Mouse (Mus musculus): ENCODE results near the gene Fam160b1. TPM values are rescaled to one million over a fixed set of nuclear protein-coding genes. Genes with fewer than 3 reads are reported as not detected.
A peak's percentile ranks its signal among the peaks of the same experiment; 100 is the strongest.

Fam160b1 gene
- polyA plus RNA-seq, 1 experiment from 2014 or later = 16.6 TPM

GRCm38 (mm10) chr19:57413170-57413569, 52.7 kb downstream of the Fam160b1 start:
- no peak overlapping the region for H3K4me2 ChIP-seq (replicated peaks; ENCODE audit: low read depth, low read length)
- no peak overlapping the region for H3K27ac ChIP-seq (ENCODE audit: low read length)
- H3K4me1 ChIP-seq (ENCODE audit: control insufficient read depth, insufficient read depth, low read length) = peaks cover 12% of the 10 kb centered on the region
- no peaks in the 10 kb centered on the region for H3K9me3 ChIP-seq (ENCODE audit: control insufficient read depth, low read depth, low read length)
- no peak overlapping the region for H3K9ac ChIP-seq (replicated peaks; ENCODE audit: low read depth, low read length)
- H3K36me3 ChIP-seq (ENCODE audit: control insufficient read depth, insufficient read depth, low read length) = no peaks in the 10 kb centered on the region
- no peak overlapping the region for H3K4me3 ChIP-seq (ENCODE audit: low read depth, low read length)
- ATAC-seq (ENCODE audit: insufficient number of reproducible peaks, insufficient read depth, low FRiP score, low read depth) = no peak
- H3K27me3 ChIP-seq (ENCODE audit: control insufficient read depth, insufficient read depth, low read length) = no peaks in the 10 kb centered on the region
- 53% methylated on average over 3 of the region's 3 CpGs for WGBS

GRCm38 (mm10) chr19:57413918-57414317, 53.4 kb downstream of the Fam160b1 start:
- no peaks in the 10 kb centered on the region for H3K36me3 ChIP-seq (ENCODE audit: control insufficient read depth, insufficient read depth, low read length)
- no peak for ATAC-seq (ENCODE audit: insufficient number of reproducible peaks, insufficient read depth, low FRiP score, low read depth)
- H3K27ac ChIP-seq (ENCODE audit: low read length) = no peak overlapping the region
- H3K4me1 ChIP-seq (ENCODE audit: control insufficient read depth, insufficient read depth, low read length) = peaks cover 12% of the 10 kb centered on the region
- H3K4me3 ChIP-seq (ENCODE audit: low read depth, low read length) = no peak overlapping the region
- no peak overlapping the region for H3K9ac ChIP-seq (replicated peaks; ENCODE audit: low read depth, low read length)
- WGBS = 81% methylated on average over 6 of the region's 6 CpGs
- H3K9me3 ChIP-seq (ENCODE audit: control insufficient read depth, low read depth, low read length) = no peaks in the 10 kb centered on the region
- no peaks in the 10 kb centered on the region for H3K27me3 ChIP-seq (ENCODE audit: control insufficient read depth, insufficient read depth, low read length)
- no peak overlapping the region for H3K4me2 ChIP-seq (replicated peaks; ENCODE audit: low read depth, low read length)

- no peak overlapping the region for H3K4me2 ChIP-seq (replicated peaks; ENCODE audit: low read depth, low read length)
- peaks cover 12% of the 10 kb centered on the region for H3K4me1 ChIP-seq (ENCODE audit: control insufficient read depth, insufficient read depth, low read length)
- WGBS = 78% methylated on average over 8 of the region's 8 CpGs
- no peaks in the 10 kb centered on the region for H3K27me3 ChIP-seq (ENCODE audit: control insufficient read depth, insufficient read depth, low read length)
- no peak for ATAC-seq (ENCODE audit: insufficient number of reproducible peaks, insufficient read depth, low FRiP score, low read depth)
- no peak overlapping the region for H3K27ac ChIP-seq (ENCODE audit: low read length)
- H3K36me3 ChIP-seq (ENCODE audit: control insufficient read depth, insufficient read depth, low read length) = no peaks in the 10 kb centered on the region
- H3K9ac ChIP-seq (replicated peaks; ENCODE audit: low read depth, low read length) = no peak overlapping the region
- no peak overlapping the region for H3K4me3 ChIP-seq (ENCODE audit: low read depth, low read length)
- no peaks in the 10 kb centered on the region for H3K9me3 ChIP-seq (ENCODE audit: control insufficient read depth, low read depth, low read length)
These were observed 54.7 kb downstream of the Fam160b1 start for GRCm38 (mm10) chr19:57415031-57415807.

- H3K4me2 ChIP-seq (replicated peaks; ENCODE audit: low read depth, low read length) = peak overlapping the region; percentile 34
- ATAC-seq (ENCODE audit: insufficient number of reproducible peaks, insufficient read depth, low FRiP score, low read depth) = no peak
- H3K9ac ChIP-seq (replicated peaks; ENCODE audit: low read depth, low read length) = no peak overlapping the region
- peak overlapping the region; percentile 7; the same call in 1 of the 2 replicates for H3K4me3 ChIP-seq (ENCODE audit: low read depth, low read length)
- H3K4me1 ChIP-seq (ENCODE audit: control insufficient read depth, insufficient read depth, low read length) = peaks cover 4% of the 10 kb centered on the region; the same call in 1 of the 2 replicates
- H3K27ac ChIP-seq (ENCODE audit: low read length) = no peak overlapping the region
- no peaks in the 10 kb centered on the region for H3K9me3 ChIP-seq (ENCODE audit: control insufficient read depth, low read depth, low read length)
- H3K27me3 ChIP-seq (ENCODE audit: control insufficient read depth, insufficient read depth, low read length) = no peaks in the 10 kb centered on the region
- no peaks in the 10 kb centered on the region for H3K36me3 ChIP-seq (ENCODE audit: control insufficient read depth, insufficient read depth, low read length)
- 20% methylated on average over 17 of the region's 17 CpGs for WGBS
These were observed 57.5 kb downstream of the Fam160b1 start for GRCm38 (mm10) chr19:57417800-57418580.

GRCm38 (mm10) chr19:57423402-57423801, 62.9 kb downstream of the Fam160b1 start:
- no peak overlapping the region for H3K4me2 ChIP-seq (replicated peaks; ENCODE audit: low read depth, low read length)

GRCm38 (mm10) chr19:57425296-57425695, 64.8 kb downstream of the Fam160b1 start:
- Histone ChIP-seq H3K36me3 (ENCODE audit: control insufficient read depth, insufficient read depth, low read length) (no peaks in the 10 kb centered on the region), H3K4me1 (ENCODE audit: control insufficient read depth, insufficient read depth, low read length) (no peaks in the 10 kb centered on the region), H3K4me3 (ENCODE audit: low read depth, low read length) (no peak overlapping the region), H3K27ac (ENCODE audit: low read length) (no peak overlapping the region), H3K9me3 (ENCODE audit: control insufficient read depth, low read depth, low read length) (no peaks in the 10 kb centered on the region), H3K9ac (replicated peaks; ENCODE audit: low read depth, low read length) (no peak overlapping the region), H3K4me2 (replicated peaks; ENCODE audit: low read depth, low read length) (no peak overlapping the region), H3K27me3 (ENCODE audit: control insufficient read depth, insufficient read depth, low read length) (no peaks in the 10 kb centered on the region)
- ATAC-seq (ENCODE audit: insufficient number of reproducible peaks, insufficient read depth, low FRiP score, low read depth) = no peak
- 95% methylated on average over 15 of the region's 15 CpGs for WGBS

More at GRCm38 (mm10) chr19:57423402-57423801, 62.9 kb downstream of the Fam160b1 start:
- Histone ChIP-seq H3K9ac (replicated peaks; ENCODE audit: low read depth, low read length) (no peak overlapping the region), H3K4me3 (ENCODE audit: low read depth, low read length) (no peak overlapping the region), H3K9me3 (ENCODE audit: control insufficient read depth, low read depth, low read length) (no peaks in the 10 kb centered on the region), H3K36me3 (ENCODE audit: control insufficient read depth, insufficient read depth, low read length) (no peaks in the 10 kb centered on the region), H3K4me1 (ENCODE audit: control insufficient read depth, insufficient read depth, low read length) (no peaks in the 10 kb centered on the region), H3K27me3 (ENCODE audit: control insufficient read depth, insufficient read depth, low read length) (no peaks in the 10 kb centered on the region), H3K27ac (ENCODE audit: low read length) (no peak overlapping the region)
- ATAC-seq (ENCODE audit: insufficient number of reproducible peaks, insufficient read depth, low FRiP score, low read depth) = no peak
- WGBS = 19% methylated on average over 3 of the region's 3 CpGs

GRCm38 (mm10) chr19:57426841-57427240, 66.4 kb downstream of the Fam160b1 start:
- Histone ChIP-seq H3K4me3 (ENCODE audit: low read depth, low read length) (no peak overlapping the region), H3K36me3 (ENCODE audit: control insufficient read depth, insufficient read depth, low read length) (no peaks in the 10 kb centered on the region), H3K27me3 (ENCODE audit: control insufficient read depth, insufficient read depth, low read length) (no peaks in the 10 kb centered on the region), H3K9ac (replicated peaks; ENCODE audit: low read depth, low read length) (no peak overlapping the region), H3K27ac (ENCODE audit: low read length) (no peak overlapping the region), H3K4me1 (ENCODE audit: control insufficient read depth, insufficient read depth, low read length) (no peaks in the 10 kb centered on the region), H3K9me3 (ENCODE audit: control insufficient read depth, low read depth, low read length) (no peaks in the 10 kb centered on the region), H3K4me2 (replicated peaks; ENCODE audit: low read depth, low read length) (no peak overlapping the region)
- no peak for ATAC-seq (ENCODE audit: insufficient number of reproducible peaks, insufficient read depth, low FRiP score, low read depth)
- WGBS = 88% methylated on average over 8 of the region's 8 CpGs

- Histone ChIP-seq H3K36me3 (ENCODE audit: control insufficient read depth, insufficient read depth, low read length) (no peaks in the 10 kb centered on the region), H3K4me2 (replicated peaks; ENCODE audit: low read depth, low read length) (no peak overlapping the region), H3K27ac (ENCODE audit: low read length) (no peak overlapping the region), H3K9ac (replicated peaks; ENCODE audit: low read depth, low read length) (no peak overlapping the region), H3K9me3 (ENCODE audit: control insufficient read depth, low read depth, low read length) (no peaks in the 10 kb centered on the region), H3K4me3 (ENCODE audit: low read depth, low read length) (no peak overlapping the region), H3K4me1 (ENCODE audit: control insufficient read depth, insufficient read depth, low read length) (no peaks in the 10 kb centered on the region), H3K27me3 (ENCODE audit: control insufficient read depth, insufficient read depth, low read length) (no peaks in the 10 kb centered on the region)
- ATAC-seq (ENCODE audit: insufficient number of reproducible peaks, insufficient read depth, low FRiP score, low read depth) = no peak
- WGBS = 77% methylated on average over 14 of the region's 14 CpGs
These were observed 67.4 kb downstream of the Fam160b1 start for GRCm38 (mm10) chr19:57427756-57428438.
